Mouse (Mus musculus): ENCODE measurements around the gene Hirip3.

DNA sequence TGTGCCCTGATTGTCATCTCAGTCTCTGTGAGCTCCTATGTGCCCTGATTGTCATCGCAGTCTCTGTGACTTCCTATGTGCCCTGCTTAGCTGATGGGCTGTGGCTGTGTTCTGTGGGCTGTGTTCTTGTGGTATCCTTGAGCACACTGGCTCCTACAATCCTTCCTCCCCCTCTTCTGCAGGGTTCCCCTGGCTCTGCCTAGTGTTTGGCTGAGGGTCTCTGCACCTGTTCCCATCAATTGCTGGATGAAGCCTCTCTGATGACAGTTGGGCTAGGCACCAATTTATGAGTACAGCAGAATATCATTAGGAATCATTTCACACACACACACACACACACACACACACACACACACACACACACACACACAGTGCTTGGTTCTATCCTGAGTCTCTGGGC lies 28.5 kb upstream of the Hirip3 start:
- TF ChIP-seq TAL1 (IDR thresholded peaks at IDR 0.05; ENCODE audit: low read length) = no peak
- TF ChIP-seq GATA1 (IDR thresholded peaks at IDR 0.05; ENCODE audit: low read length) = no peak

Data from erythroblast, embryonic 14.5 days (primary cell).